Mouse (Mus musculus): Measurements from ENCODE around the gene Btbd19. TPM values are rescaled to one million over a fixed set of nuclear protein-coding genes. Genes with fewer than 3 reads are reported as not detected.

The Btbd19 gene
- total RNA-seq, 2 experiments from 2014 or later = 15.6 to 19.1 TPM

GRCm38 (mm10) chr4:117094626-117095361 lies 30.7 kb downstream of the Btbd19 start:
- ATAC-seq (replicated peaks; ENCODE audit: low FRiP score, low TSS enrichment, poor library complexity, severe bottlenecking) = no peak

- ATAC-seq (replicated peaks; ENCODE audit: low FRiP score, low TSS enrichment, poor library complexity, severe bottlenecking) = peak; percentile 82
These were observed 34.9 kb downstream of the Btbd19 start for GRCm38 (mm10) chr4:117090586-117090985.

- peak; percentile 45; the same call in 1 of the 2 replicates for ATAC-seq (replicated peaks; ENCODE audit: low FRiP score, low TSS enrichment, poor library complexity, severe bottlenecking)
These were observed 37.4 kb downstream of the Btbd19 start for GRCm38 (mm10) chr4:117087948-117088640.

GRCm38 (mm10) chr4:117071183-117071582 lies 54.3 kb downstream of the Btbd19 start:
- no peak for ATAC-seq (replicated peaks; ENCODE audit: low FRiP score, low TSS enrichment, poor library complexity, severe bottlenecking)

- ATAC-seq (replicated peaks; ENCODE audit: low FRiP score, low TSS enrichment, poor library complexity, severe bottlenecking) = 0 out of 2 replicates have a peak, but pooled peaks have one; percentile 30
These were observed 54.9 kb downstream of the Btbd19 start for GRCm38 (mm10) chr4:117070624-117071023.

GRCm38 (mm10) chr4:117069647-117070046 lies 55.9 kb downstream of the Btbd19 start:
- no peak for ATAC-seq (replicated peaks; ENCODE audit: low FRiP score, low TSS enrichment, poor library complexity, severe bottlenecking)

Other genes with a start within 250 kb of the Btbd19 start
- gene Zswim5, start 248.3 kb downstream of the Btbd19 start, total RNA-seq (2014; fragmentation: Nextera tagmentation) = 0.20 TPM in 1 of 2 replicates, not detected in the other
- gene Zswim5, start 248.3 kb downstream of the Btbd19 start, total RNA-seq (2017) = not detected in 2 replicates
- gene Urod, start 131.3 kb downstream of the Btbd19 start, total RNA-seq (2014; fragmentation: Nextera tagmentation) = 222 and 304 TPM in 2 replicates
- 130 and 163 TPM in 2 replicates for gene Urod, start 131.3 kb downstream of the Btbd19 start, total RNA-seq (2017)
- 10.8 and 14.8 TPM in 2 replicates for gene Hectd3, start 130.4 kb downstream of the Btbd19 start, total RNA-seq (2014; fragmentation: Nextera tagmentation)
- 12.7 and 15.0 TPM in 2 replicates for gene Hectd3, start 130.4 kb downstream of the Btbd19 start, total RNA-seq (2017)
- 53.5 and 56.7 TPM in 2 replicates for gene Eif2b3, start 106.3 kb downstream of the Btbd19 start, total RNA-seq (2014; fragmentation: Nextera tagmentation)
- gene Eif2b3, start 106.3 kb downstream of the Btbd19 start, total RNA-seq (2017) = 61.4 and 65.7 TPM in 2 replicates
- gene Ptch2, start 29.6 kb downstream of the Btbd19 start, total RNA-seq (2014; fragmentation: Nextera tagmentation) = 0.25 TPM in 1 of 2 replicates, not detected in the other
- gene Ptch2, start 29.6 kb downstream of the Btbd19 start, total RNA-seq (2017) = not detected in 2 replicates
- not detected in 2 replicates for gene Tctex1d4, start 1.1 kb upstream of the Btbd19 start, total RNA-seq (2014; fragmentation: Nextera tagmentation)
- gene Tctex1d4, start 1.1 kb upstream of the Btbd19 start, total RNA-seq (2017) = not detected in 2 replicates
- 0.66 and 1.8 TPM in 2 replicates for gene Plk3, start 8.2 kb upstream of the Btbd19 start, total RNA-seq (2014; fragmentation: Nextera tagmentation)
- 0.94 and 2.8 TPM in 2 replicates for gene Plk3, start 8.2 kb upstream of the Btbd19 start, total RNA-seq (2017)
- gene Rps8, start 30.5 kb upstream of the Btbd19 start, total RNA-seq (2014; fragmentation: Nextera tagmentation) = 5,319 and 5,634 TPM in 2 replicates
- gene Rps8, start 30.5 kb upstream of the Btbd19 start, total RNA-seq (2017) = 1,767 and 2,088 TPM in 2 replicates
- gene Kif2c, start 56.9 kb upstream of the Btbd19 start, total RNA-seq (2014; fragmentation: Nextera tagmentation) = 28.1 and 34.2 TPM in 2 replicates
- gene Kif2c, start 56.9 kb upstream of the Btbd19 start, total RNA-seq (2017) = 28.9 and 29.6 TPM in 2 replicates
- gene Tmem53, start 126.2 kb upstream of the Btbd19 start, total RNA-seq (2014; fragmentation: Nextera tagmentation) = not detected in 2 replicates
- gene Tmem53, start 126.2 kb upstream of the Btbd19 start, total RNA-seq (2017) = not detected in 2 replicates
- not detected in 2 replicates for gene Armh1, start 126.4 kb upstream of the Btbd19 start, total RNA-seq (2014; fragmentation: Nextera tagmentation)
- not detected in 2 replicates for gene Armh1, start 126.4 kb upstream of the Btbd19 start, total RNA-seq (2017)

All from megakaryocyte-erythroid progenitor cell, adult 5-6 weeks (primary cell).